Mouse (Mus musculus) heart, adult 8-10 months (tissue): ENCODE data around the gene Hamp2. TPM values are rescaled to one million over a fixed set of nuclear protein-coding genes. Genes with fewer than 3 reads are reported as not detected.
"Not testable (repeated sequence)": the region's sequence is repeated elsewhere in the genome, so short reads cannot be mapped to it uniquely, and the experiment has no call there.

Source experiments
- DNase-seq: peaks from one replicate; pipeline ENCODE4 v3.0.0; 2022; ENCODE audit warnings: low spot score
- total RNA-seq, 4 experiments: library from RNA; stranded (reverse); gene quantifications; 2 replicates each; pipeline ENCODE4 v1.2.4; 2022

The Hamp2 gene
- 1 to 10 TPM; 3.6 to 9.2 (median 5.7) TPM for total RNA-seq

DNA sequence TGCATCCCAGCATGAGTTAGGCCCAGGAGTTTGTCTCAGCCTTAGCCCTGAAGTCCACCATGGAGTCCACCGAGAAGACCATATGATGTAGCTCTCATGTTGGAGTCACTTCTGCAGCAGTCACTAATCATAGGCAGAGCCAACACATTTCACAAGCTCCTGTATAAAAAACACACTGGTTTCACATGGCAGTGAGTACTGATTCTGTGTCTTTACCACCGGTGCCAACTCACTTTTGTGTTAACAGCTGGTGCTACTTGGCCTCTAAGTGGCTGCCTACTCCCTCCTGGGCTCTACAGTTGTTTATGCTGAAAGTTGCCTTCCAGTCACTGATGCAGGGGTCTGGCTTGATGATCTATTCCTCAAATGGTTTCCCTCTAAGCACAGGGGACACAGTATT is at the start of gene Hamp2:
Gene Hamp2 (minus strand): TSS at position 101 of the 400 bp plus-strand sequence.
- DNase-seq, result not testable (repeated sequence)

DNA sequence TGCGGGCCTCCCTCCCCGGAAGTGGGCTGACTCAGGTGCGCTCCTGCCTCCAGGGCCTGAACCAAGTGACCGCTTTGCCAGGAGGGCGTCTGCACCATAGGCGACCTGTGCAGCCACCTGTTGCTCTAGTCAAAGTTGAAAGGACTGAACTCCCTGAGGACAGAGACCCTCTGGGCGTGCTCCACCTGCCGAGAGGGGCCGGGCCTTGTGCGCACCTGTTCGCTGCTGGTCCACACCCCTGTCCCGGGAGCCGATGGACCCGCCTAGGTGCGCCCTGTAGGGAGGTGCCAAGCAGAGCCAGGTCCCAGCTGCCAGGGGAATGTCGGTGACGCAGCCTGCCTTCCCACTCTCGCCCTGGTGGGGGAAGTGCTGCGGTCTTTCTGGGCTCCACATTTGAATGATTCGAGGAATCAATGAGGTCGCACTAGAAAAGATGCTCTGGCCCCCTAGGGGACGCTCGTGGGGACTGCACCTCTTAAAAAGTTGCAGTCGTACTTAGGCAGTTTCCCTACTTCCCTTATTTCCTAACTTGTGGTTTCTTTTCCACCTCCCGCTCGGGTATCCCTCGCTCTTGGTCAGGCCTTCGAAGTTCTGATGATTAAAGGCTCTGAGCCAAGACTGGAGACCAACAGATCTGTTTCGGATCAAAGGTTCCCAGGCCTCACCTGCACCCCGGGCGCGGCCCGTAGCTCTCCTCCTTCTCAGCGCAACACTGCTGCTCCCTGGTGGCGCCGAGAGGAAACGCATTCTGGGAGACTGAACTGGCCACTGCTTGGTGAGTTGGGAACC is 49.2 kb upstream of the Hamp2 start, which contains the start of gene Fam187b:
Gene Fam187b (plus strand): TSS at position 290 of the 789 bp plus-strand sequence.
- peak; percentile 86 for DNase-seq

DNA sequence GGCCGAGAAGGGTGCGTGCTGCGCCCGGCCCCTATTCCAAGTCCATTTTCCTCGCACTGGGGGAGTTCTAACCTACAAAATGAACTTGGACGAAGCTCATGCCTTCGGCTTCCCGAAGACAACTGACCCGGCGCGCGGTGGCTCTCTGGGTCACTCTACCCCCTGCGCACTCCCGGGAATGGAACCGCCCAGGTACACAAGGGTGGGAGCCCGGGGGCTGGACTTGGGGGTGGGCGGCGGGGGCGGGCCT is 48.7 kb upstream of the Hamp2 start, which contains the start of gene Lsr:
Gene Lsr (minus strand): TSS at position 214 of the 250 bp plus-strand sequence.
- no peak for DNase-seq

DNA sequence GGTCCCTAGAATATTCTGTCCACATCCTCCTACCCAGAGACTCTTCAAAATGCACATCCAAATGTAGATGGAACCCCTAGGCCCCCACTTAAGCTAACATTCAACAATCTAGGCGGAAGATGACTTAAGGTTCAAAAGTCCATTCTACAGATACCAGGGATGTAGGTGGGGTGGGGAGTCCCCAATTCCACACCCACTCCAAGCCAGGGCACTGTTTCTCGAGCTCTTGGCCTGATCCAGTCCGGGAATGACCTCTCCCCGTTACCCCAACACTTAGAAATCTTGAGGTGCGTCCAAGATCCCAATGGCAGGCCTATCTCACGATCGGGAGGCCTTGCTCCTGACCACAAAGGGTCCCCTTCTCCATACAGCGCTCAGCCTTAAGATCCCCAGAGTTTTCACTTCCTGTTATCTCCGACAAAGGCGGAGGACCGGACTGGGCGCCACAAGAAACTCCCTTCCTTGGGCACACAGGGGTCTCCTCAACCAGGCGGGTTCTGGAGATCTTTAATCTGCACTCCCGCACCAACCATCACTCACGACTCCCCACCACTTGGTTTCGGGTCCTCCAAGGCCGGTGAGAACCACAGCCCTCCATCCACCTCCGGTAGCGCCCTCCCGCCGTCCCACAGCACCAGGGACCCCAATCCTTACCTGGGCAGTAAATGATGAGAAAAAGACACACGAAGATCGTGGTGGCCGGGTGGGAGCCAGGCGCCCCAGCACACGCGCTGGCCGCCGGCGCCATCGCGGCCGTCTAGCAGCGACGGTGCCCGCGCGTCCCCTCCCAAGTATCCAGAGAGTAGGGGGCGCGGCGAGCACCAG is 48.2 kb upstream of the Hamp2 start:
- DNase-seq, result no peak

DNA sequence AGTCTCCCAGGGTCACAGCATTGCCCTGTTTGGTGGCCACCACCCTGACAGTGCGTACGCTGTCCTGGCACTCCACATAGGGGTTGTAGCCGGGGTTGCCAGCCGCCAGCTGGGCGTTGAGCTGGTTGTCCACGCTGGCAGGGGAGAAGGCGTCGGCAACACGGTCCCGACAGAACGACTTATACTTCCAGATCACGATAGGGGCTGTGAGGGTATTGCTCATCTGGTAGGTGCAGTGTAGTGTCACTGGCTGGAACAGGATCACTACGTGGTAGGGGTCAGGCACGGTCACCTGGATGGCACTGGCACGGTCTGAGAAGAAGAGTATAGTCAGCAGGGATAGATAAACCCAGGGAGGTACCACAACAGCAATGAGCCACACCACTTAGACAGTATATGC is 47.4 kb upstream of the Hamp2 start:
- no peak for DNase-seq

DNA sequence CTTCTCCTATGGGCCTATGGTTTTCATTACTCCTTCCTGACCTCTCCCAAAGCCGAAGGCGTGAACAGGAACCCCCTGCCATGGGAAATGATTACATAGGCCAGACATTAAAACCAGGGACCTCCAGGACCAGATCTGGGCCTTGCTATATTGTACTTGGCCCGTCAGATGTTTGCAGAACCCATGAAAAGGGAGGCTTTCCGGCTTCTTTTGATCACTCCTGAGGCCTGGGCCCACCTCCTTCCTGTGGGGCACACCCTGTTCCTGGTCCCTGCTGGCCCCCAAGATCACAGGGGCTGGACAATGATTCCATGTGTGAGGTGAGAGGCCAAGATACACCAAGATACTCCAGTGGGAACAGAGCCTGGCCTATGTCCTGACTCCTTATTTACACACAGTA is 44.7 kb upstream of the Hamp2 start:
- no peak for DNase-seq

DNA sequence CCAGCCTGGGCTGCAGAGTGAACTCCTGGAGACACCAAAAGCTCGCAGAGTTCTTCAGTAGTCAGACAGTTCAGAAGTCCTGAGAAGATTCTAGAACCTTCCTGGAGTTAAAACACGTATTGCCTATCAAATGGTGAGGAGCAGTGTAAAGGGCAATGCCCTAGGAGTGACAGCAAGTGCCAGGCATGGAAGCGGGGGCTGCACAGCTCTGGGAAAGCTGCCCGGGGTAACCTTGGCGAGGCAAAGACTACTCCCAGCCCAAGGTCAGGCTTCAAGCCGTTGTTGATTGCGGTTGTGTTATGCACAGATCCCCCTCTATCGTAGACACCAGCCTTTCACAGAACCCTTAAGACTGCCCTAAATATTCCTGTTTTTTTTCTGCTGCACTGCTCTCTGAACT is 44.1 kb upstream of the Hamp2 start:
- no peak for DNase-seq

DNA sequence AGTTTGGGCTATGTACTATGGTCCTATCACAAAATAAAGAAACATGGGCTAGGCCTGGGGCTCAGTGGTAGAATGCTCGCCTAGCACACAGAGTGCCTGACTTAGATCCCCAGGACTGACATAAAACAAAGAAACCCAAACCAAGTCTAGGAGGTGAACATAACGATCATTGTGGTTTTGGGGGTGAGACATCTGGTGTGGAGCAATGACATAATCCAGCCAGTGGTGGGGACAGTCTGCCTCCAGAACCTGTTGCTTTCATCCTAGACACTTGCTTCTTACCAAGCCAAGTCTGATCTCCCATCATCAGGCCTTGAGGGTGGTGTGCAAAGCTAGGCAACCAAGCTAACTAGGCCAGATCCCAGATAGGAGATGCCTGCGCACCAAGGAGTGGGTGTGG is 42.2 kb upstream of the Hamp2 start:
- no peak for DNase-seq

DNA sequence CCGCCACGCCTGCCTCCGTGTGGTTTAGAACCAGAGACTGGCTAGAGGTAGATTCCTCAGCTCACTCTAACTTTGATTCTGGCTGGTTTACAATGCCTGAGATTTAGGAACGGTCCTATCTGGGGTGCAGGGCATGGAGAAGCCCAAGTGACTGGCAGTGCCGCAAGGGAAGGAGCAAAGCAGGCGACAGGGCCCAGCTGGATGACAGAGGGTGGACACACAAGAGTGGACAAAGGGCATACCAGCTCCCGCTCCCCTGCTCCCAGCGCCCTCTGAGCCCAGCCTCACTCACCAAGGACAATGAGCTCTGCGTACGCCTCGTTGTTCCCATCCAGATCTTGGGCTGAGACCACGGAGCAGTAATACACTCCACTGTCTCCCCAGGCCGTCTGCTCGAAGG is 41.2 kb upstream of the Hamp2 start:
- DNase-seq, result no peak

DNA sequence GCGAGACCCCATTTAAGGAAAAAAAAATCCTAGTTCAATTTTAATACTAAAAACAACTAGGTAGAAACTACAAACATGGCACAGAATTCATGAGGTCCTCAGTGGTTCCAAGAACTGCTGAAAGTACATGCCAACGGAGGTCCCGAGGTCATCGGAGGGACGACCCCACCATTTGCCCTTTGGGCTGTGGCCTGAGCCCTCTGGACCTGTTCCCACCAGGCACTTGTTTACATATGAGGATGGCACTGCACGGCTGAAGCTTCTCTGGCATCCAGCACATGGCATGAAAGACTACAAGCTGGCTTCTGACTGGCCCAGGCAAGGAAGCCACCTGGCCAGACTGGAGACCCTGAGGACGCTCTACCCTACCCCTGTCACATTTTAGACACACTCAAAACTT is 39.9 kb upstream of the Hamp2 start:
- no peak for DNase-seq

DNA sequence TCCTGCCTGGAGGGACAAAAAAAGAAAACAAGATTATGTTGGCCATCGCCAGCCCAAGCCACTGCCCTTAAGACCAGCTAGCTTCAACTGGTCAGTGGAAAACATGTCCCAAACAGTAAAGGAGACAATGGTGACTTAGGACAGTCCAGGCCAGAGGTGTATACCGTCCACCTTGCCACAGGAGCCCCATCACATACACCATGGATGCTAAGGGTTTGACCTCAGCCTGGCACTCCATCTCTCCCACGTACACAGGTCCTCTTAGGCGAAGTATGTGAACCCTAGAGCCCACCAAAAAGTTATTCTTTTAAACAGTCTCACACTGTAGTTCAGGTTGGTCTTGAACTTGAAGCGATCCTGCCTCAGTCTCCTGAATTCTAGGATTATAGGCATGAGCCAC is 38.4 kb upstream of the Hamp2 start:
- DNase-seq, result no peak

DNA sequence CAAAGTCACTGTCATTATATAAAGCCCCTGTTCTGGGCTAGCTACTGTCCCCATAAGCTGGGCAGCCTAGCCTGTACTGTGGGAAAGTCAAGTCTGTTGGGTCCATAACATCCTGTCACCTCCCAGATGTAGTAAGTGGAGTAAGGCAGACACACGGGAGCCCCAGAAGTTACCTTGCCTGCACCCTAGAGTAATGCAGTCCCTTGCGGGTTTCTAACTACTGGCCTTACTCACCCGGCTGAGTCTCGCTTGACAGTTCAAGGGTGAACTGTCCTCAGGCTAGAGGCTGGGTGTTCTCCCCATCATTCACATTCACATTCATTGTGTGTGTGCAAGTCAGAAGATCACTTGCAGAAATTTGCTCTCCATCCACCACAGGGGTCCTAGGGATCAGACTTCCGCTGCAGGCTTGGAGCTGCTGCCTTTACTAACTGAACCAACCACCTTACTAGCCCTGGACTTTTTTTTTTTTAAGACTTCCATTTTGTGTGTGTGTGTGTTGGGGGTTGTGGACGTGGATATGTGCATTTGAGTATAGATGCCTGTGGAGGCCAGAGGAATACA is 35.4 kb upstream of the Hamp2 start:
- no peak for DNase-seq

DNA sequence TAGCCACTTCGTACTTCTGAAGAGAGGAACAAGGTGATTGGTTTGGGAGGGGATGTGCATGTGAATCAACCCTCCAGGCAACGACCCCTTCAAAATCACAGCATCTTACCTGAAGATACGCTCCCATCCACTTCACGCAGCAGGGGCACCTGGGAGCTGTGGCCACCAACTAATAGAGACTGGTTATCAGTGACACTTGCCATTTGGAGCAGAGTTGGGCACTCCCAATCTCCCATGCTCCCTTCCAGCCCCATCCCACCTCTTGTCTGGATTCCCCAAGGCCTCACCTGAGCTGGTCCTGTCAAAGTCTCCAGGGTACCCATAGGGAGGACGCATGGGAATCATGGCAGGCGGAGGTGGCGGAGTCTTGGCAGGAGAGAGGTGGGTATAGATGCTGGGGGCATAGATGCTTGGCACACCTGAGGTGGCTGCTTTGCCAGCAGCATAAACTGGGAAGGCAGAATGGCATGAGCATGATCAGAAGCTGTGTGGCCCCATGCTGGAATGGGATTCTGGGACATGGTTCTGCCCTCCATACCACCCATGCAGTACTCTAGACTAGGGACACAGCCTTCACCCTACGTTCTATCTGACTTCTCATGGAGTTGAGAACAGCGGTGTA is 34.5 kb upstream of the Hamp2 start:
- DNase-seq, result no peak

DNA sequence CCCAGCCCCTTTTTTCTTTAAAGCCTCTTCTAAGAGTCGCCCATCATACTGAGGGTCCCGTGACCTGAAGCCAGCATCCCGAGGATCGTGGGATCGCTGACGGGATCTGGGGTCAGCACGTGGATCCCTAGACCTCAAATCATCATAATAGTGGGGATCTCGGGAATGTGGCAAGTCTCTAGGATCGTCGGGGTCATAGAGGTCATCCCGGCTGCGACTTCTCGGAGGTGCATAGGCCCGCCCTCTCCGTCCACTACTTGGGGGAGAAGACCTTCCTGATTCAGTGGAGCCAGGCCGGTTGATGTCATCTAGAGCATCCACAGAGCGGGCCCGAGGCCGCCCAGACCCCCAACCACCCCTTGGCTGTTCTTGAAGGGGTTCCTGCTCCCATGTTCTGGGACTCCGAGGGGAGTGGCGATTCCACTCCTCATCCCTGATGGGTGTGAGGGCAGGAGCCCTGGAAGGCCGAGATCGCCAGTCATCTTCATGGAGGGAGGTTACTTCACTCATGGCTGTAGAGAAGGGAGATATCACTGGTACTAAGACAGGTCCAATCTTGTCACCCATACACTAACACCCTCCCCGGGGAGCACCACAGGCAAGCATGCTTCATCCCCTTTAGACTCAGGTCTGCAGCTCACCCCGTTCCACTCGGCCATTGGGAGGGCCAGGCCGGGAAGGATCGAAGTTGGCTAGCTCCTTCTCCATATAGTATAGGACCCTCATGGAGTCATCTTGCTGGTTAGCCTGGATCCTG is 33.8 kb upstream of the Hamp2 start:
- DNase-seq, result no peak

DNA sequence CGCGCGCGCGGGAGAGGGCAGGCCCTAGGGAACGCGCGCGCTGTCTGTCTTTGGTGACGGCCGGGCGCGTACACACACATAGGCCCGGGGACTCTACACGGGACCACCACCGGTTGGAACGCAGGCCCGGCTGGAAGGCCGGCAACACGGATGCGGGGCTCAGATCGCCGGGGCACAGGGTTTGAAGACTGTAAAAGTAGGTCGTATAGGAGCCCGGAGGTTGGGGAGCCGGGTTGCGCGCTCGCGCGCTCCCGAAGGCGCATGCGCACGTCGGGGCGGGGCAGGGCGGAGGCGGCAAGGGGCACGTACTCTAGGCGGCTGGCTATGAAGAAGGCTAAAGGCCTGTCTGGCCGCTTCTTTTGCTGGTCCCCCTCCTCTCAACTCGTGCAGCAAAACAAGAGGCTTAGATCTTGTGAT is 32.9 kb upstream of the Hamp2 start:
- DNase-seq, result peak; percentile 94

DNA sequence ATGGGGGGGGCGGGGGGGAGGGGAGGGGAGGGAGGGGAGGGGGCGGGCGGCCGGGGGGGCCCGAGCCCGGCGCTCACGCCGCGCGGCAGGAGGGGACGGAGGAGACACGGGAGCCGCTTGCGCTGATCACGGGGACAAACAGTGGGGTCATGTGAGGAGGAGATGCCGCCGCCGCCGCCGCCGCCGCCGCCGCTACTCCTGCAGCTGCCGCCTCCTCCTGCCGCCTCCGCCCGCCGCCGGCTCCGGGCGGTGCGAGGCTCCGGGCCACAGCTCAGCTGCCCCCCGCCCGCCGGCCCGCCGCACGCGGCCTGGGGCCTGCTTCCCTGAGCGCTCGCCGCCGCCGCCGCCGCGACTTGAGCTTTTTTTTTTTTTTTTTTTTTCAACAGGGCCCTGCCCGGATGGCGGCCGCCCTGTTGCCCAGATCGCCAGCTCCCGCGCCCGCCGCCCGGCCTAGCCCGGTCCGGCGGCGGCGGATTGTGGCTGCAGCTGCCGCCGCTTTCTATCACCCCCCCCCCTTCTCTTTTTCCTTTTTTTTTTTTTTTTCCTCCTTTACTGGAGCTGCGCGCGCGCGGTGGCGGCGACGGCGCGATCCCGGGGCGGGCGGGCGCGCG is 32.4 kb upstream of the Hamp2 start, which contains the start of gene Usf2:
Gene Usf2 (minus strand): TSS at position 48 of the 611 bp plus-strand sequence.
- DNase-seq, result peak; percentile 63

DNA sequence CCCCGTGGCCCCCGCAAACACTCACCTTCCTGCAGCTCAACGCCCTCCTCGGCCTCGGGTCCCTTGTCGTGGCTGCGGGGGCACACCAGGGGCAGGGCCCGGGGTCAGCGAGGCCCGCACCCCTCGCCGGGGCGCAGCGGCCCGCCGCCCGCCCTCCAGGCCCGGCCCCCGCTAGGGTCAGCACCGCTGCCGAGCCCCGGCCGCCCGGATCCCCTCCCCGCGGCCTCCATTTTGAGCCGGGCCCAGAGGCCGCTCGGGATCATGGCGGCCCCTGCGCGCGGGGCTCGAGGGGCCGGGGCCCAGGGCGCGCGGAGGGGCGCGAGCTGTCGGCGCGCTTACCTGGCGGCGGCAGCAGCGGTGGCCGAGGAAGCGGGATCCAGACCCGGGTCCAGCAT is 31.9 kb upstream of the Hamp2 start:
- DNase-seq, result no peak

DNA sequence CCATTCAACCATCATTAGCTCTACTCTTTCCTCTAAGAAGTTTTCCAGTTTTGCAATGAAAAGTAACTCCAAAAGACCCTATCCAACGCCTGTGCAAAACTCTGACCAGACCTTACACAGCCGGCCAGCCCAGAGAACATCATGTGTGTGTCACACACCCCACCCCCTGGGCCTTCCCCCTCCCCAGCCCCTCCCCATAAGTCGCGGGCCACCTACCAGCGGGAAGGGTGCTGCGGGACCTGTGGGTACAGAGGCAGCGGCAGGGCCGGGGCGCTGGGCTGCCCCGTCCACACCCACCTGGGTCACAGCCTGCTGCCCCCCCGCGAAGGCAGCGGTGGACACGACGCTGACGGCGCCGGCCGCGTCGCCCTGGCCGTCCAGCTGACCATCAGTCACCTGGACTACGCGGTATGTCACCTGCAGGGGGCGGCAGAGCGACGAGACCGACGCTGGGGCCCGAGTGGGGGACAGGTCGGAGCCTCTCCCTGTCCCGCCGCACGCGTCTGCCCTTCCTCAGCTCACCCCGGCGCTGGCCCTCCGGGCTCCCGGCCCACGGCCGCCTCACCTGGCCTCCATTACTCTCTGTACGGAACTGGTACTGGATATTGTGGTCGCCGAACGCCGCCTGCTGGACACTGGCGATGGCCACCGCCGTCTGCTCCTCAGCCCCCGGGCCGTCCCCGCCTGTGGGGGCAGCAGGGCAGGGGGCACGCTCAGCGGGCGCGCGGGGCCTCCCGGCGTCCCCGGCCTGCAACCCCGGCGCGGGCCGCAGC is 31.3 kb upstream of the Hamp2 start:
- peak; percentile 89 for DNase-seq

DNA sequence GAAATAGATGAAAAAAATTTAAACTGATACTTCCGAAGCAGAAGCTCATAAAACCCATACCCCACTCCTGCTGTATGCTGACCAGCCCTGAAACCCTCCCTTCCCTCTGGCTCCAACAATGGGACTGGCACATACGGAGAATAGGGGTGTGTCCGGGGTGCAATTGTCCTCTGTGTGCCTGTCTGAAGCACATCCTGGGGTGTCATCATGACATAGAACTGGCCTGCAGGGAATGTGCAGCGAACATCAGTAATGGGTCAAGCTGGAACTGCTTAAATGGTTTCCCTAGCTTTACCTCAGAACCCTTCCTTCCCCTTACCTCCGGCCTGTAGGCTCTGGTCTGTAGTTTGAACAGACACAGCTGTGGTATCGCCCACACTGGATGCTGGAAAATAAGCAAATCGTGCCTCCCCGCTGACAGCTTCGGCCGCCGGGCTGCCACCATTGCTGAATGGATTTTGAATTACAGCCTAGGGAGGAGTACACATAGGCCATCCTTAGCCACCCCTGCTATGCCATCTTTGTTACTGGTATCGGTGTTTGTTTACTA is 30.6 kb upstream of the Hamp2 start:
- DNase-seq, result no peak

DNA sequence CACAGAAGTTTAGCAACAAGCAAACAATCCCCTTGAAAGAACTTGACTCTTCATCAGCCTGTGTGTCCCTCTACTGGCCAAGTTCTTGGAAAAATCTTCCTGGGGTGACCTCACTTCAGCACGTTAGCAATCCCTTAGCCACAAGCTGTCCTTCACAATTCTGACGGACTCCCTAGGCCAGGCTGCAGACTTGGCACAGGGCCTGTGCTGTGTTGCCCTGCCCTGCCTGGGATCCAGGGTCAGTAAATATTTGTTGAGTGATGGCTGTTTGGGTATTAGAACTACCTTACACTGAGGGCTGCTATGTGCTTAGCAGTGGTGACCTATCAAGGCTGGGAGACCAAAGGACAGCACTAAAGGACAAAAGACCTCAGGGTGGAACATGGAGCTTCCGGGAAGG is 29.6 kb upstream of the Hamp2 start:
- DNase-seq, result no peak
